Mouse (Mus musculus): ENCODE results near the gene Trhr2. TPM values are rescaled to one million over a fixed set of nuclear protein-coding genes. Genes with fewer than 3 reads are reported as not detected.
A peak's percentile ranks its signal among the peaks of the same experiment; 100 is the strongest.

Trhr2 gene
- polyA plus RNA-seq (2014; fragmentation: Nextera tagmentation; extraction: Ambion mirVana): not detected in 2 replicates

GRCm38 (mm10) chr8:122360696-122361416 is at the start of gene Trhr2:
Gene Trhr2 (minus strand): TSS chr8:122360746.
- H3K36me3 ChIP-seq (ENCODE audit: control insufficient read depth, insufficient read depth, low read length): no peaks in the 10 kb centered on the region
- DNase-seq (ENCODE audit: low spot score, missing footprints): peak; percentile 70
- WGBS: 81% methylated on average over 7 of the region's 7 CpGs
- H3K4me3 ChIP-seq (ENCODE audit: low read depth, low read length): no peak within 1 kb of the TSS
- H3K9ac ChIP-seq (ENCODE audit: low read length): no peak within 1 kb of the TSS
- no peak within 1 kb of the TSS for H3K27ac ChIP-seq (ENCODE audit: low read depth, low read length)
- H3K9me3 ChIP-seq (ENCODE audit: control insufficient read depth, low read length): no peaks in the 10 kb centered on the region
- ATAC-seq (ENCODE audit: low FRiP score): no peak
- H3K4me2 ChIP-seq: no peak within 1 kb of the TSS
- H3K4me1 ChIP-seq (ENCODE audit: control insufficient read depth, insufficient read depth, low read length): no peaks in the 10 kb centered on the region
- no peaks in the 10 kb centered on the region for H3K27me3 ChIP-seq (ENCODE audit: control insufficient read depth, insufficient read depth, low read length)

DNA sequence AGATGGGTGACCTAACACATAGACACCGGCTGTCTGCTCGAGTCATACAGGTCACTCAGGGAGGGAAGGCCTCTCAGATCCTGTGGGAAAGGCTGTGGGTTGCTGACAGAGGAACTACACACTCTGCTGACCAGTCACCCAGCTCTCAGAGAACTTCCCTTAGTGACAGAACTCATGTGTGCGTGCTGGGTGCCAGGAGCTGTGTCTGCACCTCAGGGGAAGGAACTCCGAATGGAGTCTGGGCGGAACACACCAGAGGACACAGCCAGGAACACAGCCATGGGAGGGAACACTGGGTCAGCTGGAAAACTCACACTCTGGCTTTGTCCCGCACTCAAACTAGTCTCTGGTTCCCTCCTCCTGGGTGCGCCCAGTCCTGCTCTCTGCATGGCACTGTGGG is 47.1 kb upstream of the Trhr2 start:
- DNase-seq (ENCODE audit: low spot score, missing footprints): no peak
- no peak overlapping the region for H3K4me2 ChIP-seq
- no peak overlapping the region for H3K27ac ChIP-seq (ENCODE audit: low read depth, low read length)
- H3K4me1 ChIP-seq (ENCODE audit: control insufficient read depth, insufficient read depth, low read length): no peaks in the 10 kb centered on the region
- no peaks in the 10 kb centered on the region for H3K27me3 ChIP-seq (ENCODE audit: control insufficient read depth, insufficient read depth, low read length)
- H3K4me3 ChIP-seq (ENCODE audit: low read depth, low read length): no peak overlapping the region
- H3K9me3 ChIP-seq (ENCODE audit: control insufficient read depth, low read length): no peaks in the 10 kb centered on the region
- ATAC-seq (ENCODE audit: low FRiP score): no peak
- WGBS: 95% methylated on average over 7 of the region's 7 CpGs
- no peak overlapping the region for H3K9ac ChIP-seq (ENCODE audit: low read length)
- peaks cover 56% of the 10 kb centered on the region for H3K36me3 ChIP-seq (ENCODE audit: control insufficient read depth, insufficient read depth, low read length)

DNA sequence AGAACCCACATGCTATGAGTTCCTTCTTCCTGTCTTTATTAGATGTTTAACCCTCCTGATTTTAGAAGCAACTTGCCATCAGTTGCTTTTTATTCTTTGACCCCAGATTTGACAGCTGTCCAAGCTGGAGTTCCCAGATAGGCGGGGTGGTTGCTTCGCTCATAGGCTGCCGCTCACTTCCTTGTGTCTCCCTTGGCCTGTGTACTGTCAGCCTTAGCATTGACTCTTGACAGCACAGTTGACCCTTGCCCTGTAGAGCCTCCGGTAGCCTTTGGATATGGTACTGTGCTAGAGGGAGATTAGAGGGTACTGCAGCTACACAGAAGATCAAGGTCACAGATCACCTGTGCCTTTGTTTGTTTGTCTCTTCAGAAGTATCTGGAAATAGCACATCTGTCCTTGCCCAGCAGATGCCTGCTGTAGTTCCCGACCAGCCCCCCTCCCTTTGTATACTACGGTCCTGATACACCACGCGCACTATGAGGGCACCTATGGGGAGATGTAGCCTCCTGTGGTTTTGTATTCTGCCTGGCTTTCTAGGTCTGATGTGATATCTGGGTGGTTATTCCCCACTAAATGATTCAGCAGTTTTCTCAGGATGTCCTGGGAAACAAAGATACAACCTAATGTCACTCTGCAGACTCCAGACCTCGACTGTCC is 44.7 kb upstream of the Trhr2 start:
- Histone ChIP-seq H3K27ac (ENCODE audit: low read depth, low read length) (no peak overlapping the region), H3K27me3 (ENCODE audit: control insufficient read depth, insufficient read depth, low read length) (no peaks in the 10 kb centered on the region), H3K4me1 (ENCODE audit: control insufficient read depth, insufficient read depth, low read length) (no peaks in the 10 kb centered on the region), H3K4me2 (no peak overlapping the region), H3K4me3 (ENCODE audit: low read depth, low read length) (no peak overlapping the region), H3K9me3 (ENCODE audit: control insufficient read depth, low read length) (no peaks in the 10 kb centered on the region), H3K36me3 (ENCODE audit: control insufficient read depth, insufficient read depth, low read length) (peaks cover 46% of the 10 kb centered on the region), H3K9ac (ENCODE audit: low read length) (no peak overlapping the region)
- DNase-seq (ENCODE audit: low spot score, missing footprints) (no peak), ATAC-seq (ENCODE audit: low FRiP score) (no peak)
- WGBS: 93% methylated on average over 9 of the region's 9 CpGs

- Histone ChIP-seq H3K27me3 (ENCODE audit: control insufficient read depth, insufficient read depth, low read length) (no peaks in the 10 kb centered on the region), H3K9ac (ENCODE audit: low read length) (no peak overlapping the region), H3K36me3 (ENCODE audit: control insufficient read depth, insufficient read depth, low read length) (peaks cover 31% of the 10 kb centered on the region), H3K4me1 (ENCODE audit: control insufficient read depth, insufficient read depth, low read length) (no peaks in the 10 kb centered on the region), H3K27ac (ENCODE audit: low read depth, low read length) (no peak overlapping the region), H3K4me3 (ENCODE audit: low read depth, low read length) (no peak overlapping the region), H3K9me3 (ENCODE audit: control insufficient read depth, low read length) (no peaks in the 10 kb centered on the region), H3K4me2 (no peak overlapping the region)
- 95% methylated on average over 9 of the region's 9 CpGs for WGBS
- DNase-seq (ENCODE audit: low spot score, missing footprints): no peak
- ATAC-seq (ENCODE audit: low FRiP score): no peak
These were observed 37.6 kb upstream of the Trhr2 start for GRCm38 (mm10) chr8:122398186-122398585.

DNA sequence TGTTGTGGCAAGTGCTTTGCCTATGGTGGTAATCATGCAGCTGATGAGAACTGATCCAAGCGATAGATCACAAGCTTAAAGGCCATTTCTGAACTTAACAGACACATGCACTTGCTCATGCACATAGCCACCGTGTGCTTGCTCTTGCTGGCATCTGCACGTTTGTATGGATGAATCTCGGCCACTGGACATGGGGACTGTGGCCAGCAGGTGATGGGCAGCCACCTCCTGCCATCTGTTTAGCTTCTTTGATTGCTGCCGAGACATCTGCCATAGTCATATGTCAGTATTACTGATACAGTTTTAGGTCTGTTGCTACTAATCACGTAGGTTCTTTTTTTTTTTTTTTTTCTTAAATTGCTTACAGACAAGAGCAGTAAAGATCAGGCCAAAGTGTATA is 34.7 kb upstream of the Trhr2 start:
- ATAC-seq (ENCODE audit: low FRiP score): no peak
- Histone ChIP-seq H3K27me3 (ENCODE audit: control insufficient read depth, insufficient read depth, low read length) (no peaks in the 10 kb centered on the region), H3K9me3 (ENCODE audit: control insufficient read depth, low read length) (no peaks in the 10 kb centered on the region), H3K4me1 (ENCODE audit: control insufficient read depth, insufficient read depth, low read length) (no peaks in the 10 kb centered on the region), H3K27ac (ENCODE audit: low read depth, low read length) (no peak overlapping the region), H3K36me3 (ENCODE audit: control insufficient read depth, insufficient read depth, low read length) (peaks cover 24% of the 10 kb centered on the region), H3K4me3 (ENCODE audit: low read depth, low read length) (no peak overlapping the region), H3K4me2 (no peak overlapping the region), H3K9ac (ENCODE audit: low read length) (no peak overlapping the region)
- WGBS: 91% methylated on average over 6 of the region's 6 CpGs
- DNase-seq (ENCODE audit: low spot score, missing footprints): peak; percentile 21

DNA sequence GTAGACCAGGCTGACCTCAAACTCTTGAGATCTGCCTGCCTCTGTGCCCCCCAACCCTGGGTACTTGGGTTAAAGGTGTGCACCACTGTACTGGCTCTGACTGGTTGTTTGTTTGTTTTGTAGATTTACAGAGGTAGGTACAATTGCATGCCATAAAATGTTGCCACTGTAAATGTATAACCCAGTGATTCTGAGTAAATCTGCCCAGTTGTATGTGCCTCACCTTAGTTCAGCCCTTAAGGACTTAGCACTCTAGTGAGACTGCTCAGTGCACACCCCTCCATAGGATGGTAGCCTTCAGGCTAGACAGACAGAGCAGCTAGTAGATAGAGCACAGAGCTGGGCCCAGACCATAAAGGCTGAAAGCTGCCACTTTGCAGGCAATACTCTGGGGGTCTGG is 33.2 kb upstream of the Trhr2 start:
- Histone ChIP-seq H3K36me3 (ENCODE audit: control insufficient read depth, insufficient read depth, low read length) (peaks cover 24% of the 10 kb centered on the region), H3K4me2 (no peak overlapping the region), H3K9me3 (ENCODE audit: control insufficient read depth, low read length) (no peaks in the 10 kb centered on the region), H3K27me3 (ENCODE audit: control insufficient read depth, insufficient read depth, low read length) (no peaks in the 10 kb centered on the region), H3K4me3 (ENCODE audit: low read depth, low read length) (no peak overlapping the region), H3K4me1 (ENCODE audit: control insufficient read depth, insufficient read depth, low read length) (no peaks in the 10 kb centered on the region), H3K9ac (ENCODE audit: low read length) (no peak overlapping the region), H3K27ac (ENCODE audit: low read depth, low read length) (no peak overlapping the region)
- no peak for ATAC-seq (ENCODE audit: low FRiP score)
- peak; percentile 53 for DNase-seq (ENCODE audit: low spot score, missing footprints)

- Histone ChIP-seq H3K27me3 (ENCODE audit: control insufficient read depth, insufficient read depth, low read length) (no peaks in the 10 kb centered on the region), H3K4me2 (no peak overlapping the region), H3K4me3 (ENCODE audit: low read depth, low read length) (no peak overlapping the region), H3K4me1 (ENCODE audit: control insufficient read depth, insufficient read depth, low read length) (no peaks in the 10 kb centered on the region), H3K9me3 (ENCODE audit: control insufficient read depth, low read length) (no peaks in the 10 kb centered on the region), H3K36me3 (ENCODE audit: control insufficient read depth, insufficient read depth, low read length) (peaks cover 32% of the 10 kb centered on the region), H3K27ac (ENCODE audit: low read depth, low read length) (no peak overlapping the region), H3K9ac (ENCODE audit: low read length) (no peak overlapping the region)
- 89% methylated on average over 3 of the region's 3 CpGs for WGBS
- no peak for ATAC-seq (ENCODE audit: low FRiP score)
- DNase-seq (ENCODE audit: low spot score, missing footprints): no peak
These were observed 30.2 kb upstream of the Trhr2 start for GRCm38 (mm10) chr8:122390758-122391157.

DNA sequence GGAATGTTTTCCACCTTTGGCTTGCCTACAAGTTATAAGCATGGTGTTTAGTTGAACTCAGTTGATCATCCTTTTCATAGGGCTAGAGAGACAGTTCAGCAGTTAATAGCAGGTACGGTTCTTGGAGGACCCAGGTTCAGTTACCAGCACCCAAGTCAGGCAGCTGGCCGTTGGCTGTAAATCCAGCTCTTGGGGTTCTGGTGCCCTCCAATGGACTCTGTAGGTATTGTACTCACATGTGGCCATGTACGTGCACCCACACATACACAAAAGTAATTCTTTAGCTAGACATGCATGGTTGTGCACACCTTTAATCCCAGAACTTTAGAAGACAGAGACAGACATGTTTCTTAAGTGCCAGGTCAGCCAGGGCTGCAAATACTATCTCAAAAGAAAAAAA is 28.8 kb upstream of the Trhr2 start:
- H3K9me3 ChIP-seq (ENCODE audit: control insufficient read depth, low read length): no peaks in the 10 kb centered on the region
- no peak overlapping the region for H3K27ac ChIP-seq (ENCODE audit: low read depth, low read length)
- H3K4me1 ChIP-seq (ENCODE audit: control insufficient read depth, insufficient read depth, low read length): no peaks in the 10 kb centered on the region
- H3K4me3 ChIP-seq (ENCODE audit: low read depth, low read length): no peak overlapping the region
- ATAC-seq (ENCODE audit: low FRiP score) (no peak), DNase-seq (ENCODE audit: low spot score, missing footprints) (no peak)
- H3K27me3 ChIP-seq (ENCODE audit: control insufficient read depth, insufficient read depth, low read length): no peaks in the 10 kb centered on the region
- 84% methylated on average over 3 of the region's 3 CpGs for WGBS
- no peak overlapping the region for H3K4me2 ChIP-seq
- H3K9ac ChIP-seq (ENCODE audit: low read length): no peak overlapping the region
- peaks cover 37% of the 10 kb centered on the region for H3K36me3 ChIP-seq (ENCODE audit: control insufficient read depth, insufficient read depth, low read length)

- WGBS: 90% methylated on average over 4 of the region's 4 CpGs
- Histone ChIP-seq H3K27ac (ENCODE audit: low read depth, low read length) (no peak overlapping the region), H3K4me1 (ENCODE audit: control insufficient read depth, insufficient read depth, low read length) (peaks cover 3% of the 10 kb centered on the region; the same call in 1 of the 2 replicates), H3K4me2 (no peak overlapping the region), H3K36me3 (ENCODE audit: control insufficient read depth, insufficient read depth, low read length) (peaks cover 21% of the 10 kb centered on the region), H3K9ac (ENCODE audit: low read length) (no peak overlapping the region), H3K9me3 (ENCODE audit: control insufficient read depth, low read length) (no peaks in the 10 kb centered on the region), H3K4me3 (ENCODE audit: low read depth, low read length) (no peak overlapping the region), H3K27me3 (ENCODE audit: control insufficient read depth, insufficient read depth, low read length) (no peaks in the 10 kb centered on the region)
- ATAC-seq (ENCODE audit: low FRiP score) (no peak), DNase-seq (ENCODE audit: low spot score, missing footprints) (no peak)
These were observed 22.5 kb upstream of the Trhr2 start for GRCm38 (mm10) chr8:122383039-122383438.
